Comparison of ENCODE assay signal across 9 mouse cellular contexts in genomic region chr15:33975077-33975476, GRCm38 (mm10).
DNase-seq lines count a peak whose midpoint lies in the region; ATAC-seq and TF ChIP-seq lines count a peak whose summit lies in the region.
"Had no signal": no experiment of that assay in that cellular context is flagged by ENCODE, and none has a peak within 500 bp of the region (broad histone marks: within the 10 kb centered on the region; RNA-seq: fewer than 3 reads in every experiment).

No protein-coding gene starts in this region.

- no peak overlapping the region for H3K9ac ChIP-seq in lung, postnatal 0 days (replicated peaks; ENCODE audit: low read depth)
- no peak overlapping the region for H3K9ac ChIP-seq in stomach, postnatal 0 days (ENCODE audit: low read length)
- H3K9ac ChIP-seq: limb, embryonic 12.5 days had no signal

- no peak overlapping the region for H3K4me2 ChIP-seq in lung, postnatal 0 days (replicated peaks; ENCODE audit: low read depth, low read length)
- H3K4me2 ChIP-seq in stomach, postnatal 0 days (replicated peaks; ENCODE audit: low read depth): no peak overlapping the region
- H3K4me2 ChIP-seq: limb, embryonic 12.5 days had no signal

- H3K9me3 ChIP-seq in lung, postnatal 0 days (ENCODE audit: low read length): no peaks in the 10 kb centered on the region
- no peaks in the 10 kb centered on the region for H3K9me3 ChIP-seq in stomach, postnatal 0 days (ENCODE audit: control insufficient read depth, low read length)

- TF ChIP-seq CTCF in lung, postnatal 0 days (IDR thresholded peaks at IDR 0.05): peak; percentile 46
- TF ChIP-seq CTCF in stomach, postnatal 0 days (IDR thresholded peaks at IDR 0.05; ENCODE audit: low read depth): peak; percentile 63

- TF ChIP-seq EP300 in lung, postnatal 0 days (IDR thresholded peaks at IDR 0.05): no peak
- no peak for TF ChIP-seq EP300 in stomach, postnatal 0 days (optimal IDR thresholded peaks at IDR 0.05)

- DNase-seq in gastrocnemius, postnatal 10 days: peak; percentile 11
- DNase-seq in gastrocnemius, postnatal 25 days: no peak
- DNase-seq in lung, postnatal 0 days (ENCODE audit: low spot score): no peak
- no peak for DNase-seq in lung, postnatal 25 days (ENCODE audit: low spot score)
- DNase-seq in fibroblast of lung, adult 2 months (ENCODE audit: low read depth): peak; percentile 27
- no peak for DNase-seq in stomach, postnatal 0 days (ENCODE audit: low spot score)
- no peak for DNase-seq in MN1 (ENCODE audit: low spot score)
- no peak for DNase-seq in Muller cell, postnatal 12 days (ENCODE audit: inconsistent ontology term)

- 26% methylated on average over 1 of the region's 1 CpGs for WGBS in lung, postnatal 0 days
- WGBS in stomach, postnatal 0 days: 31% methylated on average over 1 of the region's 1 CpGs

- H3K27me3 ChIP-seq in lung, postnatal 0 days (replicated peaks; ENCODE audit: insufficient read depth, low read length): no peaks in the 10 kb centered on the region
- H3K27me3 ChIP-seq in stomach, postnatal 0 days (ENCODE audit: control insufficient read depth, insufficient read depth, low read length): no peaks in the 10 kb centered on the region
- H3K27me3 ChIP-seq: limb, embryonic 12.5 days had no signal

- no peak for ATAC-seq in lung, postnatal 0 days
- ATAC-seq in stomach, postnatal 0 days (ENCODE audit: low FRiP score, low TSS enrichment): no peak

- H3K4me3 ChIP-seq in lung, postnatal 0 days (ENCODE audit: low read depth, low read length): no peak overlapping the region
- no peak overlapping the region for H3K4me3 ChIP-seq in stomach, postnatal 0 days (ENCODE audit: low read depth, low read length)
- H3K4me3 ChIP-seq: limb, embryonic 12.5 days had no signal

- no peaks in the 10 kb centered on the region for H3K36me3 ChIP-seq in lung, postnatal 0 days (ENCODE audit: insufficient read depth, low read length)
- no peaks in the 10 kb centered on the region for H3K36me3 ChIP-seq in stomach, postnatal 0 days (ENCODE audit: control insufficient read depth, insufficient read depth, low read length)
- H3K36me3 ChIP-seq: limb, embryonic 12.5 days had no signal

- H3K4me1 ChIP-seq in lung, postnatal 0 days (ENCODE audit: insufficient read depth, low read depth, low read length): no peaks in the 10 kb centered on the region
- H3K4me1 ChIP-seq in stomach, postnatal 0 days (replicated peaks; ENCODE audit: control insufficient read depth, insufficient read depth): no peaks in the 10 kb centered on the region
- H3K4me1 ChIP-seq: limb, embryonic 12.5 days had no signal

- H3K27ac ChIP-seq in lung, postnatal 0 days (ENCODE audit: low read length): no peak overlapping the region
- no peak overlapping the region for H3K27ac ChIP-seq in stomach, postnatal 0 days (replicated peaks)
- H3K27ac ChIP-seq: limb, embryonic 12.5 days had no signal

Comparison
In these comparisons a context has a peak if more than half of its experiments do, and no peak if none do; other contexts are left out.
1. DNase-seq: peak in gastrocnemius, postnatal 10 days (single experiment) and fibroblast of lung, adult 2 months (single experiment); none in gastrocnemius, postnatal 25 days (single experiment), lung, postnatal 0 days (single experiment), lung, postnatal 25 days (single experiment), stomach, postnatal 0 days (single experiment), MN1 (single experiment) and Muller cell, postnatal 12 days (single experiment).